In the genomic region with DNA sequence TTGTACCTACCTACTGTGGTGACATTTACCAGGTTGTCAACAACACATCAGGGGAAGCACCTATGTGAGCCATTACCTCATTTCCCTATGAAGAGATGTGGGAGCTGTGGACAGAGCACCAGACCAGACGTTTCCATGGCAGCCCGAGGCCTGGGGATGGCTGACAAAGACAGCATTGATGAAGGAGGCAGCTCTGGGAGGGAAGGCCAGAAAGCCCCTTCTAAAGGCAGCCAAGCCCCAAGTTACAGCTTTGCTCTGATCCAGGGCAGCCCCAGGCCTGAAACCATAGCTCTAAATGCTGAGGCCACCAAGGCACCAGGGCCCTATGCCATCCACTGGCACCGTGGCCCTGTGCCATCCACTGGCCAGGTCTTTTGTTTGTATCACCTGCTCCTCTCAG, we compare ENCODE assay signal across 14 mouse cellular contexts.
DNase-seq lines count a peak whose midpoint lies in the region; ATAC-seq lines count a peak whose summit lies in the region.
"Had no signal": no experiment of that assay in that cellular context is flagged by ENCODE, and none has a peak within 500 bp of the region (broad histone marks: within the 10 kb centered on the region; RNA-seq: fewer than 3 reads in every experiment).

No protein-coding gene starts in this region.

- WGBS in forebrain, embryonic 10.5 days: 51% methylated on average over 3 of the region's 3 CpGs
- 13% methylated on average over 3 of the region's 3 CpGs for WGBS in hindbrain, embryonic 13.5 days
- WGBS in midbrain, embryonic 13.5 days: 44% methylated on average over 3 of the region's 3 CpGs

- intact Hi-C loops in heart, postnatal 36 days (cut with DNase I): no loop called here

- no peaks in the 10 kb centered on the region for H3K36me3 ChIP-seq in forebrain, embryonic 10.5 days (replicated peaks)
- H3K36me3 ChIP-seq in hindbrain, embryonic 13.5 days: no peaks in the 10 kb centered on the region
- H3K36me3 ChIP-seq in midbrain, embryonic 13.5 days: no peaks in the 10 kb centered on the region
- H3K36me3 ChIP-seq: embryonic facial prominence, embryonic 13.5 days had no signal

- no peak for DNase-seq in forebrain, embryonic 10.5 days (ENCODE audit: extremely low spot score, low spot score)
- DNase-seq in heart, postnatal 36 days: no peak
- DNase-seq in right cerebral cortex, adult 18-20 months: no peak
- no peak for DNase-seq in cerebellum, adult 18-20 months
- no peak for DNase-seq in heart, adult 8-10 months (ENCODE audit: low spot score)
- DNase-seq: cerebellum, adult 9-11 months; heart, adult 11 months; heart, postnatal 4 days; kidney, adult 8-10 months; lung, adult 2 months had no signal

- peak overlapping the region; percentile 72 for H3K27ac ChIP-seq in forebrain, embryonic 10.5 days
- peak overlapping the region; percentile 63 for H3K27ac ChIP-seq in hindbrain, embryonic 13.5 days
- H3K27ac ChIP-seq in midbrain, embryonic 13.5 days: no peak overlapping the region
- H3K27ac ChIP-seq: embryonic facial prominence, embryonic 13.5 days had no signal

- no peak overlapping the region for H3K4me3 ChIP-seq in forebrain, embryonic 10.5 days
- no peak overlapping the region for H3K4me3 ChIP-seq in hindbrain, embryonic 13.5 days
- H3K4me3 ChIP-seq in midbrain, embryonic 13.5 days (replicated peaks): no peak overlapping the region
- H3K4me3 ChIP-seq: embryonic facial prominence, embryonic 13.5 days had no signal

- H3K9me3 ChIP-seq in forebrain, embryonic 10.5 days: no peaks in the 10 kb centered on the region
- H3K9me3 ChIP-seq in hindbrain, embryonic 13.5 days: no peaks in the 10 kb centered on the region
- H3K9me3 ChIP-seq in midbrain, embryonic 13.5 days: no peaks in the 10 kb centered on the region
- H3K9me3 ChIP-seq: embryonic facial prominence, embryonic 13.5 days had no signal

- H3K9ac ChIP-seq in hindbrain, embryonic 13.5 days: 0 out of 2 replicates have a peak overlapping the region, but pooled peaks have one; percentile 5
- no peak overlapping the region for H3K9ac ChIP-seq in midbrain, embryonic 13.5 days (replicated peaks)
- H3K9ac ChIP-seq: embryonic facial prominence, embryonic 13.5 days had no signal

- peak; percentile 56 for ATAC-seq in CD4-positive, CD25-positive, alpha-beta regulatory T cell, adult 4 months
- peak; percentile 50; the same call in 1 of the 2 replicates for ATAC-seq in hindbrain, embryonic 13.5 days (ENCODE audit: low FRiP score)
- ATAC-seq in midbrain, embryonic 13.5 days: peak; percentile 58

- H3K27me3 ChIP-seq in forebrain, embryonic 10.5 days (ENCODE audit: poor library complexity, severe bottlenecking): no peaks in the 10 kb centered on the region; the same call in 1 of the 2 replicates
- 0 out of 2 replicates have a peak, but pooled peaks cover 16% of the 10 kb centered on the region for H3K27me3 ChIP-seq in hindbrain, embryonic 13.5 days
- peaks cover 5% of the 10 kb centered on the region; the same call in 1 of the 2 replicates for H3K27me3 ChIP-seq in midbrain, embryonic 13.5 days
- H3K27me3 ChIP-seq: embryonic facial prominence, embryonic 13.5 days had no signal

- H3K4me1 ChIP-seq in forebrain, embryonic 10.5 days: peaks cover 44% of the 10 kb centered on the region
- peaks cover 26% of the 10 kb centered on the region for H3K4me1 ChIP-seq in hindbrain, embryonic 13.5 days (replicated peaks)
- peaks cover 26% of the 10 kb centered on the region for H3K4me1 ChIP-seq in midbrain, embryonic 13.5 days (replicated peaks)

- no peak overlapping the region for H3K4me2 ChIP-seq in hindbrain, embryonic 13.5 days
- H3K4me2 ChIP-seq in midbrain, embryonic 13.5 days (replicated peaks): no peak overlapping the region
- H3K4me2 ChIP-seq: embryonic facial prominence, embryonic 13.5 days had no signal
